In the genomic region with DNA sequence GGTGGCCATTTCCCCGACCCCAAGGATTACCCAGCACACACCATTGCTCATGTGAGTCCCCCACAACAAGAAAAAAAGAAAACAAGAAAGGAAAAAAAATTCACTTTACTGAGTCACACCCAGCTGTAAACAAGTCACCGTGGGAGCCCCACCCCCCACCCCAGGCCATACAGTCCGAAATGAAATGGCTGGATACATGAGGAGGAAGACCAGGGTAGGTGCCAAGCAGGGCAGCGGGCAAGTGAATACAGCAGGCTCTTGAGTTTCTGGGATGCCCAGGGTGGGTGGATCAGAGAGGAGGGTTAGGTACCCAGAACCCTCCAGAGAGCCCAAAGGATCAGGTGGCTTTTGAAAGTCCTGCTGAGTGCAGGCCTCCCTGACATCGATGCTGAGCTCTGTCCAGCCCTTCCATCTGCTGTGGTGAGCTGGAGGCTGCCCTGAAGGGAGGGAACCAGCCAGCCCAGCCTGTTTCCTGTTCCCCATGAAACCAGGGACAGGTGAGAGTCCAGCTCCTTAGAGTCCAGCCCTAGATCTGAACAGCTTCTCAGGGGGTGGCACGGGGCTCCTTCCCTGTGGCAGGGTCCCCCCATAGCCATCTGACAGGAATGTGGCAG, we compare ENCODE assay signal across 9 mouse cellular contexts. TPM values are rescaled to one million over a fixed set of nuclear protein-coding genes. Genes with fewer than 3 reads are reported as not detected.
DNase-seq lines count a peak whose midpoint lies in the region; ATAC-seq lines count a peak whose summit lies in the region.
"Had no signal": no experiment of that assay in that cellular context is flagged by ENCODE, and none has a peak within 500 bp of the region (broad histone marks: within the 10 kb centered on the region; RNA-seq: fewer than 3 reads in every experiment).

No protein-coding gene starts in this region.

- WGBS in liver, embryonic 11.5 days = 24% methylated on average over 6 of the region's 6 CpGs
- 17% methylated on average over 6 of the region's 6 CpGs for WGBS in hindbrain, embryonic 13.5 days
- 12% methylated on average over 6 of the region's 6 CpGs for WGBS in neural tube, embryonic 12.5 days

- H3K9ac ChIP-seq in liver, embryonic 11.5 days (ENCODE audit: low read depth, low read length) = peak overlapping the region; percentile 77
- H3K9ac ChIP-seq in hindbrain, embryonic 13.5 days = peak overlapping the region; percentile 87; the same call in 1 of the 2 replicates
- no peak overlapping the region for H3K9ac ChIP-seq in neural tube, embryonic 12.5 days

- no peaks in the 10 kb centered on the region for H3K27me3 ChIP-seq in liver, embryonic 11.5 days (replicated peaks; ENCODE audit: control insufficient read depth, insufficient read depth, low read length)
- 0 out of 2 replicates have a peak, but pooled peaks cover 7% of the 10 kb centered on the region for H3K27me3 ChIP-seq in hindbrain, embryonic 13.5 days
- H3K27me3 ChIP-seq in neural tube, embryonic 12.5 days (replicated peaks) = no peaks in the 10 kb centered on the region

- peaks cover 35% of the 10 kb centered on the region for H3K36me3 ChIP-seq in liver, embryonic 11.5 days (ENCODE audit: control insufficient read depth, insufficient read depth, low read length)
- peaks cover 48% of the 10 kb centered on the region for H3K36me3 ChIP-seq in hindbrain, embryonic 13.5 days
- H3K36me3 ChIP-seq in neural tube, embryonic 12.5 days = peaks cover 33% of the 10 kb centered on the region

- H3K4me1 ChIP-seq in liver, embryonic 11.5 days (replicated peaks; ENCODE audit: control insufficient read depth, insufficient read depth, low read length) = peaks cover 44% of the 10 kb centered on the region
- peaks cover 59% of the 10 kb centered on the region for H3K4me1 ChIP-seq in hindbrain, embryonic 13.5 days (replicated peaks)
- peaks cover 53% of the 10 kb centered on the region for H3K4me1 ChIP-seq in neural tube, embryonic 12.5 days

- peak overlapping the region; percentile 62; the same call in 1 of the 2 replicates for H3K4me3 ChIP-seq in liver, embryonic 11.5 days (ENCODE audit: low read depth, low read length)
- no peak overlapping the region for H3K4me3 ChIP-seq in hindbrain, embryonic 13.5 days
- no peak overlapping the region for H3K4me3 ChIP-seq in neural tube, embryonic 12.5 days
- H3K4me3 ChIP-seq: heart, adult 2 months had no signal

- H3K9me3 ChIP-seq in liver, embryonic 11.5 days (ENCODE audit: control insufficient read depth, low read length) = no peaks in the 10 kb centered on the region
- H3K9me3 ChIP-seq in hindbrain, embryonic 13.5 days = no peaks in the 10 kb centered on the region
- H3K9me3 ChIP-seq in neural tube, embryonic 12.5 days = no peaks in the 10 kb centered on the region

- no peak for DNase-seq in liver, embryonic 11.5 days (ENCODE audit: low spot score)
- no peak for DNase-seq in liver
- peak; percentile 63 to 70 for DNase-seq in cerebellum, postnatal 10 days
- no peak for DNase-seq in spleen, adult 12 weeks (ENCODE audit: low spot score)
- no peak for DNase-seq in gastrocnemius, adult 8-10 months (ENCODE audit: low spot score in 2 of 2)
- DNase-seq in thymus, postnatal 14 days = no peak

- peak overlapping the region; percentile 79 for H3K4me2 ChIP-seq in liver, embryonic 11.5 days
- peak overlapping the region; percentile 79 for H3K4me2 ChIP-seq in hindbrain, embryonic 13.5 days
- peak overlapping the region; percentile 79 for H3K4me2 ChIP-seq in neural tube, embryonic 12.5 days (replicated peaks)

- ATAC-seq in liver, embryonic 11.5 days (replicated peaks; ENCODE audit: low FRiP score) = peak; percentile 13; the same call in 1 of the 2 replicates
- no peak for ATAC-seq in hindbrain, embryonic 13.5 days (ENCODE audit: low FRiP score)
- ATAC-seq in neural tube, embryonic 12.5 days (ENCODE audit: low FRiP score, low read depth) = no peak

- H3K27ac ChIP-seq in liver, embryonic 11.5 days (ENCODE audit: low read depth, low read length) = peak overlapping the region; percentile 87
- H3K27ac ChIP-seq in hindbrain, embryonic 13.5 days = no peak overlapping the region
- no peak overlapping the region; the same call in 1 of the 2 replicates for H3K27ac ChIP-seq in neural tube, embryonic 12.5 days
- H3K27ac ChIP-seq: heart, adult 2 months had no signal

RNA-seq across cellular contexts. Expression of a gene that starts 0.7 kb away (rescaled TPM):
- 461 and 501 TPM in 2 replicates for polyA plus RNA-seq in liver, embryonic 11.5 days (2014; fragmentation: Nextera tagmentation; extraction: Ambion mirVana)
- 313 and 316 TPM in 2 replicates for polyA plus RNA-seq in hindbrain, embryonic 13.5 days (2015; fragmentation: Nextera tagmentation; extraction: Ambion mirVana)
- polyA plus RNA-seq in neural tube, embryonic 12.5 days (2016; fragmentation: Nextera tagmentation; extraction: Ambion mirVana) = 774 and 775 TPM in 2 replicates
- total RNA-seq in gastrocnemius, adult 8-10 months (2022) = under 1 TPM in 3 of 4 experiments, not detected in 1; 0.44 to 0.46 (median 0.45) TPM

RNA-seq across cellular contexts. Expression of a gene that starts 5.8 kb away (rescaled TPM):
- polyA plus RNA-seq in liver, embryonic 11.5 days (2014; fragmentation: Nextera tagmentation; extraction: Ambion mirVana) = 0.34 and 0.36 TPM in 2 replicates
- polyA plus RNA-seq in hindbrain, embryonic 13.5 days (2015; fragmentation: Nextera tagmentation; extraction: Ambion mirVana) = 1.0 and 1.1 TPM in 2 replicates
- polyA plus RNA-seq in neural tube, embryonic 12.5 days (2016; fragmentation: Nextera tagmentation; extraction: Ambion mirVana) = 0.50 and 0.96 TPM in 2 replicates
- total RNA-seq in gastrocnemius, adult 8-10 months (2022) = not detected
- total RNA-seq: heart, adult 2 months had no signal

RNA-seq across cellular contexts. Expression of a gene that starts 12.7 kb away (rescaled TPM):
- 3.7 and 4.8 TPM in 2 replicates for polyA plus RNA-seq in liver, embryonic 11.5 days (2014; fragmentation: Nextera tagmentation; extraction: Ambion mirVana)
- polyA plus RNA-seq in hindbrain, embryonic 13.5 days (2015; fragmentation: Nextera tagmentation; extraction: Ambion mirVana) = 0.13 and 0.25 TPM in 2 replicates
- 0.29 and 0.32 TPM in 2 replicates for polyA plus RNA-seq in neural tube, embryonic 12.5 days (2016; fragmentation: Nextera tagmentation; extraction: Ambion mirVana)
- total RNA-seq in gastrocnemius, adult 8-10 months (2022) = not detected
- total RNA-seq: heart, adult 2 months had no signal
- polyA plus RNA-seq: heart, adult 2 months had no signal

RNA-seq across cellular contexts. Expression of a gene that starts 42.8 kb away (rescaled TPM):
- 81.4 and 85.9 TPM in 2 replicates for polyA plus RNA-seq in liver, embryonic 11.5 days (2014; fragmentation: Nextera tagmentation; extraction: Ambion mirVana)
- polyA plus RNA-seq in hindbrain, embryonic 13.5 days (2015; fragmentation: Nextera tagmentation; extraction: Ambion mirVana) = 25.0 and 26.0 TPM in 2 replicates
- polyA plus RNA-seq in neural tube, embryonic 12.5 days (2016; fragmentation: Nextera tagmentation; extraction: Ambion mirVana) = 36.0 and 41.6 TPM in 2 replicates
- total RNA-seq in gastrocnemius, adult 8-10 months (2022) = 10 to 100 TPM; 24.7 to 39.3 (median 28.4) TPM

Comparison
In these comparisons a context has a peak if more than half of its experiments do, and no peak if none do; other contexts are left out.
1. DNase-seq: peak in cerebellum, postnatal 10 days (2 of 2); none in liver, embryonic 11.5 days (single experiment), liver (single experiment), spleen, adult 12 weeks (single experiment), gastrocnemius, adult 8-10 months (0 of 2) and thymus, postnatal 14 days (single experiment).
2. Peak in every context shown above with its lines, with median percentiles within 50 percentile points of each other: H3K4me2 ChIP-seq.